In the genomic region with DNA sequence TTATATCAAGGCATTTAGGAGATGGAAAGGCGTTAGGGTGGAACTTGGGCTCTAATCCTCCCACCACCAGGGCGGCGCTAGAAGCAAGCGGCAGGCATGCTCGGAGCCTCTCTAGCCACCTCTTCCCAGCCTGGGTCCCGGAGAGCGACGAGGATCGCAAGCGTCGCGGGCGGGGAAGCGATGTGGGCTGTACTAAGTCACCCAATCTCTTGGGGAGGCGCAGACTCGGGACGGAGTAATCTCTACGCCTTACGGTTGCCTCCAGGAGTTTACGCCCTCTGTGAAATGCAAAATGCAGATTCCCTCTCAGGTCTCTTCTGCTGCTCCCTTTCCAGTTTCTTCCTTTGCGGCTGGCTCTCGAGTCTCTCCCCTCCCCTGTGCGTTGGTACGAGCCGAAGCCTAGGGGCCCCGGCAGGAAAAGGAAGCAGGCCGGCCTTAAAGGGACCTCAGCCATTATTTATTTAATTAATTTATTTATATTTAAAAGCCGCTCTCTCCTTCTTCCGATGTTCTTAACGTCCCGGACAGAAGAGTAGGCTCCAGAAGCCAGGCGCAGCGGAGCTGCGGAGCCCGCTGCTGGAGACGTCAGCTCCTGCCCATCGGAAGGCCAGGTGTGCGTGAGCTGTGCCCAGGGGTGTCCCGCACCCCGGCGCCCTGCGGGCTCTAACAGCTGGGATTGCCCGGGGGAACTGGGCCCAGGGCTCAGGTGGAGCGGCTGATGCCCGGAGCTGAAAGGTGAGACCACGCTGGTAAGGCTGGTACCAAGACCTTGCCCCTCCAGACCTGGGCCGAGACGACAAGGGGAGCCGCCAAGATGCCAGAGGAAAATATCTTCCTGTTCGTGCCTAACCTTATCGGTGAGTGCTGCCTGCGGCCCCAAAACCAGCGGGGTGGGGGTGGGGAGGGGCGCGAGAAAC, we compare ENCODE assay signal across 8 mouse cellular contexts. TPM values are rescaled to one million over a fixed set of nuclear protein-coding genes. Genes with fewer than 3 reads are reported as not detected.
DNase-seq lines count a peak whose midpoint lies in the region; ATAC-seq lines count a peak whose summit lies in the region.

A gene (minus strand): TSS at position 149 of the 917 bp plus-strand sequence.

- peak; percentile 97 for DNase-seq in NIH3T3 (ENCODE audit: low read depth)
- DNase-seq in cerebellum, postnatal 10 days, result peak; percentile 99 to 100
- DNase-seq in frontal cortex, postnatal 14 days (ENCODE audit: low spot score in 2 of 2), result peak; percentile 91 to 94
- peak; percentile 97 for DNase-seq in hindbrain, embryonic 14.5 days (ENCODE audit: low spot score)
- peak; percentile 94 to 95 for DNase-seq in layer of hippocampus, postnatal 36 days
- DNase-seq in lung, postnatal 36 days, result peak; percentile 97
- peak; percentile 98 for DNase-seq in retina, postnatal 1 day
- DNase-seq in urinary bladder, adult 18-20 months (ENCODE audit: low spot score in 2 of 2), result peak; percentile 92 to 94

- peak within 1 kb of the TSS; percentile 86 for H3K4me3 ChIP-seq in hindbrain, embryonic 14.5 days (replicated peaks; ENCODE audit: low read length)

- ATAC-seq in hindbrain, embryonic 14.5 days (ENCODE audit: low FRiP score), result peak; percentile 96

- H3K36me3 ChIP-seq in hindbrain, embryonic 14.5 days (replicated peaks; ENCODE audit: control insufficient read depth, insufficient read depth), result peaks cover 44% of the 10 kb centered on the region

- peak within 1 kb of the TSS; percentile 97 for H3K9ac ChIP-seq in hindbrain, embryonic 14.5 days

- WGBS in hindbrain, embryonic 14.5 days, result under 1% methylated on average over 55 of the region's 55 CpGs

- peaks cover 8% of the 10 kb centered on the region for H3K4me1 ChIP-seq in hindbrain, embryonic 14.5 days (replicated peaks; ENCODE audit: control insufficient read depth, insufficient read depth, low read length)

- H3K4me2 ChIP-seq in hindbrain, embryonic 14.5 days (replicated peaks), result peak within 1 kb of the TSS; percentile 85

- H3K27ac ChIP-seq in hindbrain, embryonic 14.5 days, result peak within 1 kb of the TSS; percentile 96

- H3K27me3 ChIP-seq in hindbrain, embryonic 14.5 days (ENCODE audit: control insufficient read depth, insufficient read depth, low read length), result no peaks in the 10 kb centered on the region

- H3K9me3 ChIP-seq in hindbrain, embryonic 14.5 days (ENCODE audit: control insufficient read depth, low read length), result no peaks in the 10 kb centered on the region

RNA-seq across cellular contexts. Expression of the gene that starts here (rescaled TPM):
- polyA plus RNA-seq in hindbrain, embryonic 14.5 days (2014; fragmentation: Nextera tagmentation; extraction: Ambion mirVana), result 0.98 and 1.0 TPM in 2 replicates
- total RNA-seq in layer of hippocampus, postnatal 36 days (2021), result under 1 TPM in 1 of 2 experiments, not detected in 1; 0.35 TPM

Comparison
In these comparisons a context has a peak if more than half of its experiments do, and no peak if none do; other contexts are left out.
1. Peak in every context shown above with its lines: DNase-seq, ATAC-seq, H3K4me3 ChIP-seq and H3K27ac ChIP-seq.
2. Peak in DNase-seq in layer of hippocampus, postnatal 36 days; RNA of the gene not detected or under 1 TPM.